Mouse (Mus musculus) frontal cortex, postnatal 14 days (tissue): ENCODE measurements around the gene Nfyb.
A peak's percentile ranks its signal among the peaks of the same experiment; 100 is the strongest.

Experiments used
- DNase-seq, 2 experiments: peaks; one replicate each; pipeline ENCODE4 v3.0.0; 2022; ENCODE audit warnings: low spot score in 2 of 2

Nfyb gene

GRCm38 (mm10) chr10:82763840-82764631 lies at the start of gene Nfyb:
Gene Nfyb, minus strand, starts transcription at chr10:82764144.
- DNase-seq: peak; percentile 96

- DNase-seq: peak in 1 of 2 experiments; percentile 47
These were observed 48.0 kb upstream of the Nfyb start for GRCm38 (mm10) chr10:82811855-82812431.

- no peak for DNase-seq
These were observed 45.4 kb upstream of the Nfyb start for GRCm38 (mm10) chr10:82809352-82809751.

GRCm38 (mm10) chr10:82808891-82809290 lies 44.9 kb upstream of the Nfyb start:
- no peak for DNase-seq

GRCm38 (mm10) chr10:82808155-82808554 lies 44.2 kb upstream of the Nfyb start:
- DNase-seq: no peak

GRCm38 (mm10) chr10:82807238-82807637 lies 43.3 kb upstream of the Nfyb start:
- DNase-seq: no peak

- DNase-seq: no peak
These were observed 42.5 kb upstream of the Nfyb start for GRCm38 (mm10) chr10:82806414-82806813.

- no peak for DNase-seq
These were observed 41.2 kb upstream of the Nfyb start for GRCm38 (mm10) chr10:82805111-82805510.

GRCm38 (mm10) chr10:82804396-82804795 lies 40.5 kb upstream of the Nfyb start:
- no peak for DNase-seq

- no peak for DNase-seq
These were observed 36.1 kb upstream of the Nfyb start for GRCm38 (mm10) chr10:82800094-82800493.

GRCm38 (mm10) chr10:82798312-82798933 lies 34.5 kb upstream of the Nfyb start:
- DNase-seq: no peak

GRCm38 (mm10) chr10:82797119-82797491 lies 33.2 kb upstream of the Nfyb start:
- no peak for DNase-seq

- DNase-seq: no peak
These were observed 32.7 kb upstream of the Nfyb start for GRCm38 (mm10) chr10:82796471-82797118.

GRCm38 (mm10) chr10:82795767-82796166 lies 31.8 kb upstream of the Nfyb start:
- no peak for DNase-seq

- peak; percentile 50 to 54 for DNase-seq
These were observed 31.3 kb upstream of the Nfyb start for GRCm38 (mm10) chr10:82795071-82795731.

GRCm38 (mm10) chr10:82792311-82792710 lies 28.4 kb upstream of the Nfyb start:
- DNase-seq: no peak

- no peak for DNase-seq
These were observed 27.8 kb upstream of the Nfyb start for GRCm38 (mm10) chr10:82791713-82792112.

- DNase-seq: no peak
These were observed 26.6 kb upstream of the Nfyb start for GRCm38 (mm10) chr10:82790504-82790903.

GRCm38 (mm10) chr10:82789181-82789580 lies 25.2 kb upstream of the Nfyb start:
- DNase-seq: no peak

GRCm38 (mm10) chr10:82782472-82782871 lies 18.5 kb upstream of the Nfyb start:
- DNase-seq: no peak

GRCm38 (mm10) chr10:82780816-82781215 lies 16.9 kb upstream of the Nfyb start:
- DNase-seq: no peak

- no peak for DNase-seq
These were observed 16.4 kb upstream of the Nfyb start for GRCm38 (mm10) chr10:82780322-82780721.
